Mouse (Mus musculus) gastrocnemius, adult 18-20 months (tissue): ENCODE results near the gene Asb3. TPM values are rescaled to one million over a fixed set of nuclear protein-coding genes. Genes with fewer than 3 reads are reported as not detected.

Source experiments
- DNase-seq: peaks from one replicate; pipeline ENCODE4 v3.0.0; 2021; ENCODE audit warnings: low spot score
- long read RNA-seq, 2 experiments: library from polyadenylated mRNA; stranded (forward); transcript quantifications; one replicate each; pipeline ENCODE4 v2.0.0; 2021
- total RNA-seq, 2 experiments: library from RNA; stranded (reverse); gene quantifications; 2 replicates each; pipeline ENCODE4 v1.2.3; 2021

Asb3 gene
- total RNA-seq: 1 to 10 TPM; 7.1 to 7.4 TPM
- long read RNA-seq, experiment 1, transcript Asb3-201 (10 exons, 3,228 nt): major isoform, 13 of 16 reads
- long read RNA-seq, experiment 1, partial matches to known transcripts: 2 of 16 reads
- long read RNA-seq, experiment 1, other reads (novel, unspliced or antisense): 1 of 16 reads
- long read RNA-seq, experiment 2, transcript Asb3-201 (10 exons, 3,228 nt): major isoform, 11 of 11 reads
- long read RNA-seq, experiment 2, partial matches to known transcripts: 0 of 11 reads
- long read RNA-seq, experiment 2, other reads (novel, unspliced or antisense): 0 of 11 reads

GRCm38 (mm10) chr11:30885171-30885871 lies at the start of gene Asb3, which contains the start of gene Gpr75:
Asb3 (plus strand) TSS chr11:30885416.
Gpr75 (plus strand) TSS chr11:30885358.
- peak; percentile 34 for DNase-seq

DNA sequence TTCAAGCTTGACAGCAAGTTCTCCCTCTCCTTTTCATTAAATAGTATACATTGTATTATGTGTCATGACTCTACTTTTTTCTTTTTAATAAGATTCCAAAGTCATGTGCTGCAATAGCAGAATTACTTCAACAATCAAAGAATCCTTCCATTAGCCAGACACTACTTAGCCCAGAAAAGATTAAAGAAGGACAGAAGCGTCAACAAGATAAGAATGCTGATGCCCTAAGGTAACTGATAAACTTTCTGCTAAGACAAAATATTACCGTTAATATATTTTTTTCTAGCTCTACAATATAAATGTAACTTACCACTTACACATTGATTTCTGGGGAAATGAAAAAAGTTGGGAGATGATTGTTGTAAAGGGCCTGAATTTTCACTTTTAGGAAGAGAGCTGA lies 46.4 kb upstream of the Asb3 start:
- DNase-seq: no peak

GRCm38 (mm10) chr11:30844355-30844754 lies 40.9 kb upstream of the Asb3 start:
- DNase-seq: no peak

- DNase-seq: no peak
Observed at GRCm38 (mm10) chr11:30872425-30872824, 12.8 kb upstream of the Asb3 start.

- DNase-seq: no peak
Observed at GRCm38 (mm10) chr11:30888153-30888552, 2.9 kb downstream of the Asb3 start.

GRCm38 (mm10) chr11:30896201-30896600 lies 11.0 kb downstream of the Asb3 start:
- DNase-seq: no peak

DNA sequence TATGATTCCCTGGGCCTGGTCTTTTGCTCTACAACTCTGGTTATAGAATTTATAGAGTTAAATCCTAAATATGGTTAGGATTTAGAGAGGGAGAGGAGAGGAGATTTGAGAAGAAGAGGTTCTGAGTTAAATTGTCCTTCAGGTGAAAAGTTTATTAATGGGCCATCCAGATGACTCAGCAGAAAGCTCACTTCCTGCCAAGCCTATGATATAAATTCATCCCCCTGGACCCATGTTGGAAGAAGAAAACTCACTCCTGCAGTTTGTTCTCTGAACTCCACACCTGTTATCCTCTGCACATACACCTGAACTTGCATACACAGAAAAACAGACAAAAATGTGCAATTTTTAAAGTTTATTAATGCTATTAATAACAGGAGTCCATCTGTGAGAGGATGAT lies 14.1 kb downstream of the Asb3 start:
- no peak for DNase-seq

DNA sequence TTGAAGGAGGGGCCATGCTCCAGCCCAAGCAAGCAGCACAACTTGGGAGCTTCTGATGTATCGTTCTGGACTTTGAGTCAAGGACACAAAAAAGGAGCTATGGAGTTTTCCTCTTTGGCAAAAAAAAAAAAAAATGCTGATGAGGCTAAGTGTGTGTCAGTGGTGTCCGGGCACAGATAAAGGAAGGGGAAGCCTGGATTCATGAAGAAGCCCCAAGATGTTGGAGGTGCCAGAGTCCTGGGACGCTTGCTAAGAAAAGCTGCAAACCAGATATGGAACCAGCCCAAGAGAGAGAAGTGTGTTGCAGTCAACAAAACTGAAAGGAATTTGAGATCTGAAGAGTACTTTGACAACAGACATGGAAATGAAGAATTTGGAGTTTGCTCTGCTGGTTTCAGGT lies 27.1 kb downstream of the Asb3 start:
- DNase-seq: no peak

DNA sequence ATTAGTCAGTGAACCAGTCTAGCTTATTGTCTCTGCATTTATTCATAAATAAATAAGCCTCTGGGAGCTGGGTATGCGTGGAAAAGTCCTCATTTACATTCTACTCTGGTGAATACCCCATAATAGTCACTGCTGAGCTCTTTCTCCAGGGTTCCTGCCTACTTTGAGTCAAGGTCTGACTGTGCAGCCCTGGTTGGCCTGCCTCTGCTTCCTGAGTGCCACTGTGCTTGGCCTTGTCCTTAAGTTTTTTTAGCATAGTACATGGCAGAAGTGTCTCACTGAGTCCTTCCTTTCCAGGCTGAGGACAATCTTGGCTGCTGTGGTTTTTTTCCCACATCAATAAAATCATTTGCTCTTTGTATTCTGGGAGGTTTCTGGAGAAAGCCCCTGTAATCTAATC lies 35.4 kb downstream of the Asb3 start:
- no peak for DNase-seq

GRCm38 (mm10) chr11:30923283-30923682 lies 38.1 kb downstream of the Asb3 start:
- DNase-seq: no peak

- no peak for DNase-seq
Observed at GRCm38 (mm10) chr11:30928079-30928478, 42.9 kb downstream of the Asb3 start.

DNA sequence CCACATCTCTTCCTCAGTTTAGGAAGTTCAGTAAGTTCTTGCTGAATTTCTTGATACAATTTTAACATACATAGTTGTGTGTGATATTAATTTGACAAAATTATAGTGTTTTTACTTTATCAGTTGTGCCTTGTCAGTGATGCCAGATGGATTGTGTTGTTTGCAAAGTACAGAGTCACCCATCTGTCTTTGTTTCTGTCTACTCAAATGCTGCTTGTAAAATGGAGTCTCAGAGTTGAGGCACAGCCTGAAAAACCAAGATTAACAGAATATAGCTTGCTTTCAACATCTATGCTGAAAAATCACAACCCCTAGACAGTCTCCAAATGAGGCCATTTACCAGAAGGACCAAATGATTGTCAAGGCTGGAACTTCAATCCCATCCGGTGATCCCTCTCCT lies 43.3 kb downstream of the Asb3 start:
- no peak for DNase-seq

DNA sequence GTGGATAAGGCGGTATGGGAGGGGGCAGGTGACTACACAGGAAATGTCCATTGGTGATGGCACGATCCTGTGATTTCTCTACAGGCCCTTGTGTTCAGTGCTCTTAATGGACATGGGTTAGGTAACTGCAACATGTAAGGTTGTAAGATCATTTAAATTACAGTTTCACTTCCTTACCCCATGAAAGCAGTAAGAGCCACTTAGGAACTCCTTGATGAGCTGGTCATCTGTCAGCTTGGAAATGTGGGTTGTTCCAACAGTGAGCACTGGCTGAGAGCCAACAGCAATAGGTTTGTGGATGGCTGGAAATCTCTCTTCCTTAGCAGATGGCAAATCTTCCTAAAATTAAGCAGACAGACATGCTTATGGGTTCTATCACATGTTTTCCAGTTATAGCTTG lies 58.3 kb downstream of the Asb3 start:
- DNase-seq: no peak

DNA sequence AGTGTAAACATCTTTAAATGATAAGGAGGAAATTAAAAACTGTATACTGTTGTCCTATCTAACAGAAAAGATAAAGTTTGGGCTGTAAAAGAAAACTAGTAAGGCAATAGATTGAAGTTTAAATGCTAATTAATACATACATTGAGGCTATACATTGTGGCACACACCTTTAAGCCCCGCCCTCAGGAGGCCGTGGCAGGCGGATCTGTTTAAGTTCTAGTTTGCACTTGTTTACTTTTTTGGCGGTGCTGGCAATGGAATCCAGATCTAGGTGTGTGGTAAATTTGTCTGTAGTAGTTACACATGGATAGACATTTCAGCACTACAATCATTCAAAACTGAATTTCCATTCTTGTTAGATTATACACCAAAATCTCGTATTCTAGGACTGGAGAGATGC lies 67.6 kb downstream of the Asb3 start:
- no peak for DNase-seq

GRCm38 (mm10) chr11:30953469-30954154 lies 68.4 kb downstream of the Asb3 start:
- peak; percentile 31 for DNase-seq

DNA sequence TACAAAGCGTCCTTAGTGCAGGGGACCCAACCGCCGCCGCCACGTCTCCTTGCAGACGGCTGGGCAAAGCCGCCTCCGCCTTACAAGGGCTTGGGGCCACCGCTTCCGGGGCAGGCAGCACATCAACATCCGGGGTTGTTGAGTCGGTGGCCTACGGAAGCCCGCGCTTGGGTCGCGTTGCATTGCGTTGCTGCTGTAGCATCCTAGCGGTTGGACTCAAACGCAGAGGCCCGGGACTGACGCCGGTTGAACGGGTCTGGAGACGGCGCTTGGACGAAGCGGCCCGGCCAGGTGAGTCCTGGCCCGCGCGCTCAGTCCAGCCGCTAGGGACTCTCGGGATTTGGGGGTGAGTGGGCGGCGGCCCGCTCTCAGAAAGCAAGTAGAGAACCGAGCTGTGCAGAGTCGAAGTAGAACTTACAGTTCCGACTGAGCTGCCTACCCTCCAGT lies 69.1 kb downstream of the Asb3 start, which contains the start of gene Erlec1:
Erlec1 (minus strand) TSS at position 57 of the 447 bp plus-strand sequence.
- DNase-seq: peak; percentile 85

- no peak for DNase-seq
Observed at GRCm38 (mm10) chr11:30985237-30985636, 100.0 kb downstream of the Asb3 start.

DNA sequence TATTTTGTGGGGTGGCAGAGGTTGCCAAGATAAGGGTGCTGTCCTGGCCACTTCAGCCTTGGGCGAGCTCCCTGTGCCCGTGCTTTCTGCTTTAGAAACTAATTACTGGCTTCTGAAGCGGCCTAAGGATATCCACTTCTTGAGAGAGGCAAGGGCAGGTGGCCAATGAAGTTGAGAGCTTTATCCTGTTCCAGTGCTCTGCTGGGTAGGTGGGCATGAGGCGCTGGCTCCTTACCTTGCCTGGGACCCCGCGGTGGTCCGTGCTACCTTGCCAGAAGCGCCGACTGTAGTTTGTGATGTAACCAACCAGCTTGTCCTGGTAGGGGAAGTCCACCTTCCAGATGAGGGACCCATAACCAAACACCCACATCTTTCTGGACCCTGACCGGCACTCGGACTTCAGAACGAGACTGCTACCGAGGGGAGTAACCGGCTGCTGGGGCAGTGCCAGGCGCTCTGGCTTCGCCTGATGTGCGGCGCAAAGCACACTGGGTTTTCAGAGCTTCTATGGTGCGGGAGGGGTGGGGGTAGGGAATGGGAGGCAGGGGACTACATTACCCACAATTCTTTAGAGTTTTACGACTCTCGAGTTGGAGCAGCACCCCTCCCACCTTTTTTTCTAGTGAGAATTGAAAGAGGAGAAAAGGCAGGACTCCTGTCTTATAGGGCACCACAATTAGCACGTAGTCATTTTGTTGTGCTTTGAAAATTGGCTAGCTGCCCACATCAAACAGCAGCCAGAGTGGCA lies 100.8 kb downstream of the Asb3 start, which contains the start of gene Chac2:
Chac2 (minus strand) TSS at position 474 of the 748 bp plus-strand sequence.
- peak; percentile 87 for DNase-seq

- DNase-seq: no peak
Observed at GRCm38 (mm10) chr11:30986625-30987017, 101.4 kb downstream of the Asb3 start.

DNA sequence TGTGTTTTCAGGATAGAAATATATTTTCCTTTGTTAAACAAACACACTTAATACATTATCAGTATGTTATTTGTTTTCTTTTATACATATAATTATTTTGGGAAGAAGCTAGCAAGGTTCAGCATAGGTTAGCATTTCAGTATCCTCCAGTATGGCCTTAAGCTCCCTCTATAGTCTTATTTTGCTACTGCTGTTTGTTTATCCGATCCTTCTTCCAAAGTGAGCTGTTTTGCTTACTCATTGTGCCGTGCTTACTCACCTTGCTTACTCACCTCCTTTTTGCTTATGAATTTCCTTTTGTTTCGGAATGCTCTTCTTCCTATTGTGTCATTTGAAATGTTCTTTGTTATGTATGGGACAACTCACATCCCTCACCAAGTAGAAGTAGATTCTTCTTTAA lies 111.5 kb downstream of the Asb3 start:
- no peak for DNase-seq

- DNase-seq: no peak
Observed at GRCm38 (mm10) chr11:30998199-30998598, 113.0 kb downstream of the Asb3 start.
